Mouse (Mus musculus): ENCODE data around the gene Akt3. TPM values are rescaled to one million over a fixed set of nuclear protein-coding genes. Genes with fewer than 3 reads are reported as not detected.

Akt3 gene
- total RNA-seq (2014; fragmentation: Nextera tagmentation): 9.5 and 12.6 TPM in 2 replicates
- 22.6 and 23.7 TPM in 2 replicates for total RNA-seq (2017)

- ATAC-seq (replicated peaks; ENCODE audit: low FRiP score, low TSS enrichment, poor library complexity, severe bottlenecking): no peak
These were observed at the start of gene Akt3 for GRCm38 (mm10) chr1:177258034-177258342. Gene Akt3, minus strand, starts transcription at chr1:177258203.

- no peak for ATAC-seq (replicated peaks; ENCODE audit: low FRiP score, low TSS enrichment, poor library complexity, severe bottlenecking)
These were observed 49.5 kb upstream of the Akt3 start for GRCm38 (mm10) chr1:177307549-177307948.

DNA sequence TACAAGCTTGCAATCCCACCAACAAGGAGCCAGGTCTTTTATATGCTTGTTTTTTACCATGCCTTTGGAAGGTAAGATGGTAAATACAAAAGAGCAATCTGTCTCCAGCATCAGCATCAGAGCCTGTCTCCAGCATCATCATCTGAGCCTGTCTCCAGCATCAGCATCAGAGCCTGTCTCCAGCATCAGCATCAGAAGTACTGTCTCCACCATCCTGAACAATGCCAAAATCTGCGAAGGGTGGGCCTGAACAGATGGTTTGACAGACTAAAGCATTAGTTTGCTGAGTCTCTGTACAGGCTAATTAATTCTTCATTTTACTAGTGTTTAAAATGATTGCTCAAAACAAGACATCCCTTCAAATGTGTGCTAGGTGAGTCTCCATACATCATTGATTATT is 40.2 kb upstream of the Akt3 start:
- no peak for ATAC-seq (replicated peaks; ENCODE audit: low FRiP score, low TSS enrichment, poor library complexity, severe bottlenecking)

GRCm38 (mm10) chr1:177286764-177287163 is 28.8 kb upstream of the Akt3 start:
- no peak for ATAC-seq (replicated peaks; ENCODE audit: low FRiP score, low TSS enrichment, poor library complexity, severe bottlenecking)

GRCm38 (mm10) chr1:177281925-177282324 is 23.9 kb upstream of the Akt3 start:
- no peak for ATAC-seq (replicated peaks; ENCODE audit: low FRiP score, low TSS enrichment, poor library complexity, severe bottlenecking)

DNA sequence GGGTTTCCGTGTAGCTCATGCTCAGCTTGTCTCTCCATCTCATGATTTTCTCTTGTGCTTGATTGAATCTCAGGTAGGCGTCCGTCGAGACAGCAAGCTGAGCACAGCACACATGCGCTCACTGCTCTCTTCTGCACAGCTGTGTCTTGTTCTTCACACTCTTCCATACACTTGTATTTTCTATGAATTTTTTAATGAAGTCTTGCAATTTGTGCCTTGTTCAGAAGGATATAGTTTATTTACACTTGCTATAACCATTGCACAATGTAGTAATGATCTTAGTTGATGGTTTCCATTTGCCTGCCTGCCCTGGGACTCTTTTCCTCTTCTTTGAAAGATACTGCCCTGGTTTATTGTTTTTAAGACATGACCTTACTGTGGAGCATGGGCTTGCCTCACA is 19.4 kb upstream of the Akt3 start:
- no peak for ATAC-seq (replicated peaks; ENCODE audit: low FRiP score, low TSS enrichment, poor library complexity, severe bottlenecking)

- peak; percentile 97 for ATAC-seq (replicated peaks; ENCODE audit: low FRiP score, low TSS enrichment, poor library complexity, severe bottlenecking)
These were observed 9.6 kb upstream of the Akt3 start for GRCm38 (mm10) chr1:177267645-177268044.

- ATAC-seq (replicated peaks; ENCODE audit: low FRiP score, low TSS enrichment, poor library complexity, severe bottlenecking): no peak
These were observed 4.9 kb upstream of the Akt3 start for GRCm38 (mm10) chr1:177262926-177263325.

- no peak for ATAC-seq (replicated peaks; ENCODE audit: low FRiP score, low TSS enrichment, poor library complexity, severe bottlenecking)
These were observed 2.8 kb upstream of the Akt3 start for GRCm38 (mm10) chr1:177260796-177261195.

DNA sequence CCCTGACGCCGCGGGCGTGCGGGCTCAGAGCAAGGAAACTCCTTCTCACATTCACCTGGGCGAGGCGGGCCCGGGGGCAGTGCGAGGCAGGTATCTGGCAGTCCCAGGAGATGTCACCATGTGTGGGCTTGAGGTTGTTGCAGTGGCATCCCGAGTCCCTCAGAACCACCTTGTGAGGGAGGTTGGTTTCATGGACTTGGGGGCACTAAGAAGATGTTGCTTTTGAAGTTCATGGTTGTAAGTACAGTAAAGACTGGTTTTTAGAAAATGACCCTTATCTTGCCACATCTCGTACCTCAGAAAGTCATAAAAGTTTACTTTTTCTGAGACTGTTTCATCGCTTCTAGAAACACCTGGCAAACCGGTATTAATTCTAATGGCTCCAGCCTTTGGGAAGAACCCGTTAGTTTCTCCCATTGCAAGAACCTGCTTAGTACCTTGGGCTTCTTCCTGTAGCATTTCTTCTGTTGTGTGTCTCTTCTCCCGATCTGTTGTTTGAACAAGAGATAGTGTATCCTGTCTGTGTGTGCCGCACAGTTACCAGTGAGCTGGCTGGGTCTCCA is 1.1 kb upstream of the Akt3 start:
- ATAC-seq (replicated peaks; ENCODE audit: low FRiP score, low TSS enrichment, poor library complexity, severe bottlenecking): no peak; the same call in 1 of the 2 replicates

DNA sequence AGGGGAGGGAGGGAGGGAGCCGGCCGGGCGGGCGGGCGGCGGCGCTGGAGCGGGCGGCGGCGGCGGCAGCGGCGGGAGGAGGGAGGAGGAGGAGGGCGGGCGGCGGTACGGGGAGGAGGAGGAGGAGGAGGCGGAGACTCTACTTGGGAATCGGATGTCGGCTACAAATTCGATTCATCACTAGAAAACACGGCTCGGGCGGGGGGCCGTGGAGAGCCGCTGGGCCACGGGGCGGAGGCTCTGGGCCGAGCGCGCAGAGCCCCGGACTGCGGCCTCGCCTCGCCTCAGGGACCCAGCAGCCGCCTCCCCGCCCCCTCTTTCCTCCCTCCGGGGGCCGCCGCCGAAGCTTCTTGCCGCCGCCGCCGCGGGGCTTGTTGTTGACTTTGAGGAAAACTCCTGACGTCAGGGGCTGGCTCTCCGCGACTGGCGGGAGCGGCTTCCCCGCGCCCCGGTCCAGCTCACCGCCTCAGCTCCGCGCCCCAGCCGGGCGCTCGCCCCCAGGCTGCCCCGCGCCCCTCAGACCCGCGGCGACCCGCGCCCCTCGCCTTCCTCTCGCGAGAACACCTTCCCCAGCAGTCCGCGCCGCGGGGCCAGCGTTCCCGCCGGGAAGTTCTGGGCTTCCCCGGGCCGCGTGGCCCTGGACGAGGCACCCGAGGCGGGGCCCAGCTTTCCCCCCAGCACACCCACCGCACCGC is 487 bp upstream of the Akt3 start:
- peak; percentile 71 for ATAC-seq (replicated peaks; ENCODE audit: low FRiP score, low TSS enrichment, poor library complexity, severe bottlenecking)

DNA sequence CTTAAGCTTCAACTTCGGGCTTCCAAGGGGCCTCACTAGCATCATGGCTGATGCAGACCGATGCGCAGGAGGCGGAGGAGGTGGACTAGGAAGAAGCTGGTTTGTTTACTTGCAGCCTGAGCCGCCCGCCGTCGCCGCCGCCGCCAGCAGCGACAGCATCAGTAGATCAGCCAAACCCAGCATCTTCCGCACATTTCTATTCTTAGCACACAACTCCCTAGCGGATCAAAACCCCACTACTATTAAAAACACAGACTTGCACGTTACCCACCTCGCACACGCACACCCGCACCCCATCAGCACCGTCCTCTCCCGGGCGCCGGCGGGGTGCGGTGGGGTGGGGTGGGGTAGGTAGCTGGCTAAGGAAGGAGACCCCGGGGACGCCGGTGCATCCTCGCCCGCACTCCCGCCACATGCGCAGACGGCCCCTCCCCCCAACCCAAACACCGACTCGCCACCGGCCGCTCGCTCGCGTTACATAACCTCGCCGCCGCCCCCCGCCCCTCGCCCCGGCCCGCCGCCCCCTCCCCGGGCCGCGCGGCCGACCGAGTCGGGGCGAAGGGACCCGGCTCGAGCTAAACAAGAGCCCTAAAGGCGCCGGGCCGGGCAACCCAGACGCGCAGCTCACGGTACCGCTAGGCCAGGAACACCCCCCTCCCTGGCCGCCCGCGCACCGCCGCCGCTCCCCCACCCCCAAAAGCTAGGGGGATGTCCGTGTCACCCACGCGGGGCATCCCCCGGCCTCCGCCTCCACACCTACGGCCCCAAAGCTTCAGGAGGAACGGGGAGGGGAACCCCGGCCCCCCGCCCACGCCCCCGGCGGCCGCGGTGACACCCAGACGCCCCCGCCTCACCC is 597 bp downstream of the Akt3 start:
- ATAC-seq (replicated peaks; ENCODE audit: low FRiP score, low TSS enrichment, poor library complexity, severe bottlenecking): peak; percentile 69

- no peak for ATAC-seq (replicated peaks; ENCODE audit: low FRiP score, low TSS enrichment, poor library complexity, severe bottlenecking)
These were observed 9.4 kb downstream of the Akt3 start for GRCm38 (mm10) chr1:177248638-177249037.

DNA sequence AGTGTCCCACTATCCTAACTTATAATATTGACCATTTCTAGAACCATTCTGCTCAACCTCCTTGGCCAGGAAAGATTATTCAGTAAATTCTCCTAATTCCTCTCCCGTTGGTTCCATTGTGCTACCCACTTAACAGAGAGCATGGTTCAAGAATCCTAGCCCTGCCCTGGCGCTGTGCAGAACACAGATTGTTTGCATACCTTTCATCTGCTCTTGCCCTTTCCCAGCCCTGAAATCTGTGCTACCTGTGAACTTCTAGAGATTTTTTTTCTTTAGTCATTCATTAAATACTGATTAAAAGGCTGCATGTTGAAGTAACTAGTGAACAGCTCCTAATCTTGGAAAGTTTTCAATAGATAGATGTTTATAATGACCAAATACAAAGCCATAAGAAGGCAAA is 19.6 kb downstream of the Akt3 start:
- ATAC-seq (replicated peaks; ENCODE audit: low FRiP score, low TSS enrichment, poor library complexity, severe bottlenecking): no peak

GRCm38 (mm10) chr1:177236695-177237094 is 21.3 kb downstream of the Akt3 start:
- ATAC-seq (replicated peaks; ENCODE audit: low FRiP score, low TSS enrichment, poor library complexity, severe bottlenecking): peak; percentile 71; the same call in 1 of the 2 replicates

DNA sequence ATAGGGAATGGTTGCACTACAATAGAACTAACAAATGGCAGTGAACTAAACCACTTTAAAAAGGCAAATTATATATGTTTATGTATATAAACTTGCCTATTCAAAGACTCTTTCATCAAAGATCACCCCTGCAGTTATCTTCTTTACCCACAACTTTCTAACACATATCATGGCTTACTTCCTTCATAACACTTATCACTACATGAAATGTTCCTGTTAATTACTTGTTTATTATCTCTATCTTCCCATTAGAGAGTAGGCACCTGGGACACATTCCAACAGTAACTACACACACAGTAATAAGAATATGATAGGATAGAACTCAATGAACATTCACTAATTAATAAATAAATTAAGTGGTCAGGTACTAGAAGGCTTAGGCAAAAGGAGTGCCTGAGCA is 21.8 kb downstream of the Akt3 start:
- ATAC-seq (replicated peaks; ENCODE audit: low FRiP score, low TSS enrichment, poor library complexity, severe bottlenecking): peak; percentile 48

GRCm38 (mm10) chr1:177234462-177234861 is 23.5 kb downstream of the Akt3 start:
- ATAC-seq (replicated peaks; ENCODE audit: low FRiP score, low TSS enrichment, poor library complexity, severe bottlenecking): no peak

- no peak for ATAC-seq (replicated peaks; ENCODE audit: low FRiP score, low TSS enrichment, poor library complexity, severe bottlenecking)
These were observed 26.9 kb downstream of the Akt3 start for GRCm38 (mm10) chr1:177231122-177231521.

DNA sequence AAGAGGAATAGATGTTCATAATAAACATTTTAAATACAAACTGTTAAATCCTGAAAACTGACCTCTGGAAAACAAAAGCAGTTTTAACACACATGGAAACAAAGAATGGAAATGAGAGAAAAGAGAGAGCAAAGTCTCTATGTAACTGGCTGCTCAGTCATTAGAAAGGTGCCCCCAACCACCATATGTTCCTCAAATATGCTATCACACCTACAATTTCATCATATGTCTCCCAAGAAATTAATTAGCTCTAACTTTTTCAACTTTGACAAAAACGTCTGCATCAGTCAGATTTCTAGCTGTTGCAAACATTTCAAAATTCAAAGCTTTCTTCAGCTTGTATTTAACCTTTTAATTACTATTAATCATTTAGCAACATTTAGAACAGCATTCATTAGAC is 59.0 kb downstream of the Akt3 start:
- no peak for ATAC-seq (replicated peaks; ENCODE audit: low FRiP score, low TSS enrichment, poor library complexity, severe bottlenecking)

DNA sequence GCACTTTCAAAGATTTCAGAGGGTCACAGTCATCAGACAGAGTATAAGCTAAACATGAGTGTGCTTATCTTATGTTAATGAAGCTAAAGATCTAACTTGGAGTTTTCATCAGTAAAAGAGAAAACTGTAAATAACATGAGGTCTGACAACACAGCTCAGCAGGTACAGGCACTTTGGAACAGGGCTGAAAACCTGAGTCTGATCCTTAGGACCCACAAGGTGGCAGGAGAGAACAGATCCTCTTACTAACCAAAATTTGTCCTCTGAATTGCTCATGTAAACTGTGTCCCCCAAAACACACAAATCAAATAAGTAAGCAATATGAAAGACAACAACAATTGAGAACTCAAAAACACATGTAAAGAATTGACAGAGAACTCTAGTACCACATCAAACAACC is 62.8 kb downstream of the Akt3 start:
- ATAC-seq (replicated peaks; ENCODE audit: low FRiP score, low TSS enrichment, poor library complexity, severe bottlenecking): 0 out of 2 replicates have a peak, but pooled peaks have one; percentile 47

GRCm38 (mm10) chr1:177194324-177194723 is 63.7 kb downstream of the Akt3 start:
- ATAC-seq (replicated peaks; ENCODE audit: low FRiP score, low TSS enrichment, poor library complexity, severe bottlenecking): no peak
